Mouse (Mus musculus) midbrain, embryonic 13.5 days (tissue): ENCODE data around the gene Mex3a. TPM values are rescaled to one million over a fixed set of nuclear protein-coding genes. Genes with fewer than 3 reads are reported as not detected.

Source experiments
- ATAC-seq: fragments of 200-750 bp; cut with Nextera tagmentation; 2 replicates; pipeline ENCODE4 v1.8.0; 2017; ENCODE audit warnings: mild to moderate bottlenecking, moderate TSS enrichment, moderate library complexity
- H3K27ac ChIP-seq: fragments of 300-500 bp; sonication (generic); 2 replicates; pipeline ENCODE4 v1.5.1; 2015; ENCODE audit warnings: inconsistent platforms, mild to moderate bottlenecking, moderate library complexity
- H3K27me3 ChIP-seq: fragments of 300-500 bp; sonication (generic); 2 replicates; pipeline ENCODE4 v1.6.1; 2015; ENCODE audit warnings: mild to moderate bottlenecking, inconsistent platforms
- H3K36me3 ChIP-seq: fragments of 300-500 bp; sonication (generic); 2 replicates; pipeline ENCODE4 v1.6.1; 2015; ENCODE audit warnings: mild to moderate bottlenecking, inconsistent platforms
- H3K4me1 ChIP-seq: fragments of 300-500 bp; sonication (generic); replicated peaks from 2 replicates; pipeline ENCODE4 v1.6.1; 2015; ENCODE audit warnings: inconsistent platforms
- H3K4me2 ChIP-seq: fragments of 300-500 bp; sonication (generic); replicated peaks from 2 replicates; pipeline ENCODE4 v1.6.1; 2015; ENCODE audit warnings: moderate library complexity, mild to moderate bottlenecking, inconsistent platforms
- H3K4me3 ChIP-seq: fragments of 300-500 bp; sonication (generic); replicated peaks from 2 replicates; pipeline ENCODE4 v1.5.1; 2015; ENCODE audit warnings: mild to moderate bottlenecking, inconsistent platforms
- H3K9ac ChIP-seq: fragments of 300-500 bp; sonication (generic); replicated peaks from 2 replicates; pipeline ENCODE4 v1.6.1; 2015; ENCODE audit warnings: mild to moderate bottlenecking, inconsistent platforms
- H3K9me3 ChIP-seq: fragments of 300-500 bp; sonication (generic); 2 replicates; pipeline ENCODE4 v1.6.1; 2016; ENCODE audit warnings: mild to moderate bottlenecking, inconsistent platforms
- WGBS: fragments of 180-500 bp; shearing (Covaris S2); methylation state at CpG from one replicate; pipeline ENCODE4 v1.1.7; 2015; 5-methylcytosine and 5-hydroxymethylcytosine counted together
- polyA plus RNA-seq: library from polyadenylated mRNA; unstranded; fragments of >200 nt; fragmentation: Nextera tagmentation; extraction: Ambion mirVana; gene quantifications from 2 replicates; pipeline ENCODE4 v1.2.1, GENCODE M21; 2015

Gene Mex3a
- polyA plus RNA-seq, 1 experiment from 2014 or later, result 49.5 TPM

DNA sequence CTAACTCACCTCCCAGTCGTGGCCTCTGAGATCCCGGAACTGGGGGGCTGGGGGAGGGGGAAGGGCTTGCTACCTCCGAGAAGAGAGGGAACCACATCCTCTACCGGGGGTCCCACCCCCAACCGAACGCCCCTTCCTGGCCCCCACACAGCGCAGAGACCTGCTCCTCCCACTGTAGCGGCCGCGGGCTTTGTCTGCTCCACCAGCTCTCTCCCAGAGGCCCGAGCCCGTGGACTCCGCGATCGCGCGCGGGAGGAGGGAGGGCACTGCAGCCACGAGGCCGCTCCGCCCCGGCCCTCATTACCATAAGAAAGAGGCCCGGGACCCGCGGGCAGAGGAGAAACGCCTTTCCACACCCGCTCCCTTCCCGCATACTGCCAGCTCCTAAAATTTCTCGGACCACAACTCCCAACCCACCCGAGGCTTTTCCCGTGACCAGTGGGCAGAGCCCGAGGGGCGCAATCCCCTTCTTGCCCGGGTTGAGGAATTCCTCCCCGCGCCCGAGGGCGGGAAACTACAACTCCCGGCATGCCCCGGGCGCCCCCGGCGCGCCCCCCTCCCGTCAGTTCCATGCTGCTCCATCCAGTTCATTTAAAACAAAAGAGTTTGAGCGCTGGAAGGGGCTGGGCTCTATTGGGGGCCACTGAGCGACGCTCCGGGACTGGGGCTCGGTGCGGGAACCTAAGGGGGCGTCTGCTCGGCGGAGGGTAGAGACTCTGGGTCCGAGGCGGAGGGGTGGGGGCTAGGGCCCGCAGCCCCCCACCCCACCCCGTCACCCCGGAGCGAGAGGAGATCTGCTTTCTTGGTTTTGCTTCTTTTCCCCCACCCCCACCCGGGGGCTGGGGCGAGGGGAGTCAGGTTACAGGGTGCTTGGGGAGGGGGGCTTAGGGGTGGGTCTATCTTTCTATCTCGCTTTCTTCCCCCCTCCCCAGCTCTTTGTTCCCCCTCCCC, 572 bp upstream of the Mex3a start:
- under 1% methylated on average over 57 of the region's 63 CpGs for whole genome bisulfite sequencing
- ATAC-seq, result peak; percentile 87
- peaks cover 10% of the 10 kb centered on the region for H3K36me3 ChIP-seq

DNA sequence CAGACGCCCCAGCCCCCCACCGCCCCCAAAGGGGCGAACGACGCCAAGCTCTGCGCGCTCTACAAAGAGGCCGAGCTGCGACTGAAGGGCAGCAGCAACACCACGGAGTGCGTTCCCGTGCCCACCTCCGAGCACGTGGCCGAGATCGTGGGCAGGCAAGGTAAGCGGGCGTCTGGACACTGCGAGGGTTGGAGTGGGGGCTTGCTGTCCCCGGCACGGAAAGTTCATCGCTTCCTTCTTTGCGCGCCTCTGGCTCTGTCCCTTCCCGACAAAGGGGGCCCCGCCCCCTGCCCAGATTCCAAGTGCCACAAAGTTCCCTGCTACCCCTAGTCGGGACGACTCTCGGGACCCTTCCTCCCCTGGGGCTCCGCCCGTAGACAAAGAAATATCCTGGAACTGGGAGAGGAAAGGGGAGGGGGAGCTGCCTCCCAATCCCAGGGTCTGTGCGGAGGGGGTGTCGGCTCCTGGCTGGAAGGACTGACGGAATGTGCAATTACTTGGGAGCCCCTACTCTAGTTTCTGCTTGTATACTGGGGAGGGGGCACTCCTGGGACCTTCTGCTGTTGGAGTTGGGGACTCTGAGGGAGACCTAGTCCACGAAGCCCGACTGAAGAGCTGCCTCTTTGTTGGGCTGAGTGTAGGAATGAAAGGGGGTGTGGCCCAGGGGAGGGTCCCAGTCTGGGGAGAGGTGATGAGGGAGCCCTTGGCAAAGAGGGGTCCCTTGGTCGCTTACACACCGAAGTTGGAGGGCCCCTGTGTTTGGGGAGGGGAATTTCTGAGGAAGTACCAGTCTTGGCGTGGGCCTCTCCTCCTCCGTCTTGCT, 705 bp downstream of the Mex3a start:
- WGBS, result 0% methylated on average over 40 of the region's 40 CpGs
- Histone ChIP-seq H3K4me2 (peak overlapping the region; percentile 89), H3K27ac (peak overlapping the region; percentile 99), H3K27me3 (no peaks in the 10 kb centered on the region), H3K9ac (peak overlapping the region; percentile 100), H3K36me3 (peaks cover 23% of the 10 kb centered on the region), H3K9me3 (no peaks in the 10 kb centered on the region), H3K4me1 (peaks cover 66% of the 10 kb centered on the region), H3K4me3 (peak overlapping the region; percentile 94)
- peak; percentile 40 for ATAC-seq

More for the DNA sequence above, 572 bp upstream of the Mex3a start:
- Histone ChIP-seq H3K4me2 (peak overlapping the region; percentile 89), H3K9ac (peak overlapping the region; percentile 100), H3K27me3 (no peaks in the 10 kb centered on the region), H3K27ac (peak overlapping the region; percentile 99), H3K4me1 (peaks cover 66% of the 10 kb centered on the region), H3K4me3 (peak overlapping the region; percentile 94), H3K9me3 (no peaks in the 10 kb centered on the region)

DNA sequence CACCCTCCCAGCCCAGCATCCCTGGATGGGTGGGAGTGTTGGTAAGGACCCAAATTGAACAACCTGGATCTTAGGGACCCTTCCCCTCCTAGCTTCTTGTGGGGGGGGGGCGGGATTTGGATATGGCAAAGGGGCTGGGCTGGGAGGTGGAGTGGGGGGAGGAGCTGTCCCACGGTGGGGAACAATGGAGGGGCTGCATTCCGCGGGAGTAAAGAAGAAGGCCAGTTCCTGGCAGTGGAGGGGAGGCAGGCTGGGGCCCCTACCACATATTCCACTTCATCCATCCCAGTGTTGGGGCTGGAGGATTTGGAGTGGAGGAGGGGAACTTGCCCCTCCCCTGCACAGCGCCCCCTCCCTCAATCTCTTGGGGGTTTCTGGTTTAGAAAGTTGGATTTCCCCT, 1.5 kb downstream of the Mex3a start:
- Histone ChIP-seq H3K4me3 (peak overlapping the region; percentile 94), H3K4me1 (peaks cover 66% of the 10 kb centered on the region), H3K4me2 (peak overlapping the region; percentile 89), H3K36me3 (peaks cover 31% of the 10 kb centered on the region), H3K9ac (peak overlapping the region; percentile 100), H3K27me3 (no peaks in the 10 kb centered on the region), H3K9me3 (no peaks in the 10 kb centered on the region), H3K27ac (peak overlapping the region; percentile 99)
- 0% methylated on average over 5 of the region's 5 CpGs for WGBS
- ATAC-seq, result no peak

DNA sequence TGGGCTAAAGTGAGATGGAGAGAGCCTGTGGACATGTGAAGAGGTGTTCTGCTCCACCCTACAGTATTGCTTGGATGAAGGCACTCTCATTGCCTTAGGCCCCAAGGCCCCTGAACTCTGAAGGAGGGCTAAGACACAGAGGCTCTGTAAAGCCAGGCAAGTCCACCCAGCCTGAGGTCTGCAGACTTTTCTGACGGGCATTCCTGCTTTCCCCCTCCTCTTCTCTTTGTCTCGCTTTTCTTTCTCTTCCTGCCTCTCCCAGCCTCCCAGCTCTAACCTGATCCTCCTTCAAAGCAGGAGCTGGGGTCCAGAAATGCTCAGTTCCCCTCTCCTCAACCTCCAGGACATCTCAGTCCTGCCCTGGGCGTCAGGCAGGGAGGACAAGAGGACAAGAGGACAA, 2.8 kb downstream of the Mex3a start:
- Histone ChIP-seq H3K36me3 (peaks cover 35% of the 10 kb centered on the region), H3K4me2 (peak overlapping the region; percentile 89), H3K9ac (peak overlapping the region; percentile 100), H3K9me3 (no peaks in the 10 kb centered on the region), H3K4me1 (peaks cover 64% of the 10 kb centered on the region), H3K4me3 (peak overlapping the region; percentile 94), H3K27me3 (no peaks in the 10 kb centered on the region), H3K27ac (peak overlapping the region; percentile 99)
- no peak for ATAC-seq
- WGBS, result 7% methylated on average over 3 of the region's 3 CpGs

DNA sequence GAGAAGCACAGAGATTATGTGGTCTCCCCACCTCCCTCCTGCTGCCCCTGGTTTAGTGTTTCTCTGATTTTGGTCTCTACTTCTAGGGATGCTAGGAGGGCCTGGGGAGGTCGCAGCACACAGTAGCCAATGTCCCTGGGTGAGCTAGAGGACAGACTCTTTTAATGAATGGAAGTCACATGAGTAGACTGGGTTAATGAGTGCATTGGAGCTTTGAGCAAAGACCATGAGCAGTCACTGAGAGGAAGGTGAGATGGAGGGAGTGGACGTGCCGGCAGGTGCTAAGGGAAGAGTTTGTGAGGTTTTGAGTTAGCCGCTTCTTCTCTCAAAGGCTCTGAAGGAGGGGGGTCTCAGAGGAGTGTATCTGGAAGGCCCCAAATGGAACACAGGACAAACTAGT, 3.3 kb downstream of the Mex3a start:
- peak overlapping the region; percentile 99 for H3K27ac ChIP-seq

DNA sequence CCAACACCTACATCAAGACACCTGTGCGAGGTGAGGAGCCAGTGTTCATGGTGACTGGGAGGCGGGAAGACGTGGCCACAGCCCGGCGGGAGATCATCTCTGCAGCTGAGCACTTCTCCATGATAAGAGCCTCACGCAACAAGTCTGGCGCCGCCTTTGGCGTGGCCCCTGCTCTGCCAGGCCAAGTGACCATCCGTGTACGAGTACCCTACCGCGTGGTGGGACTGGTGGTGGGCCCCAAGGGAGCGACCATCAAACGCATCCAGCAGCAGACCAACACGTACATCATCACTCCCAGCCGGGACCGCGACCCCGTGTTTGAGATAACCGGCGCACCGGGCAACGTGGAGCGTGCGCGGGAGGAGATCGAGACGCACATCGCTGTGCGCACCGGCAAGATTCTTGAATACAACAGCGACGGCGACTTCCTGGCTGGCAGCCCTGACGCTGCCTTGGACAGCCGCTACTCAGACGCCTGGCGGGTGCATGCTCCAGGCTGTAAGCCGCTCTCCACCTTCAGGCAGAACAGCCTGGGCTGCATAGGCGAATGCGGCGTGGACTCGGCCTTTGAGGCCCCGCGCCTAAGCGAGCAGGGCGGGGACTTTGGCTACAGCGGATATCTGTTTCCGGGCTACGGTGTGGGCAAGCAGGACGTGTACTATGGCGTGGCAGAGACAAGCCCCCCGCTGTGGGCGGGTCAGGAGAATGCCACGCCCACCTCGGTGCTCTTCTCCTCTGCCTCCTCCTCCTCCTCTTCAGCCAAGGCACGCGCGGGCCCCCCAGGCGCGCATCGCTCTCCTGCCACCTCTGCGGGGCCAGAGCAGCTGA, 4.1 kb downstream of the Mex3a start:
- H3K27me3 ChIP-seq, result no peaks in the 10 kb centered on the region
- peak overlapping the region; percentile 94 for H3K4me3 ChIP-seq
- H3K4me1 ChIP-seq, result peaks cover 70% of the 10 kb centered on the region
- WGBS, result 3% methylated on average over 59 of the region's 64 CpGs
- H3K27ac ChIP-seq, result peak overlapping the region; percentile 99
- H3K9ac ChIP-seq, result peak overlapping the region; percentile 100
- peaks cover 47% of the 10 kb centered on the region for H3K36me3 ChIP-seq
- H3K9me3 ChIP-seq, result no peaks in the 10 kb centered on the region
- H3K4me2 ChIP-seq, result peak overlapping the region; percentile 89
- no peak for ATAC-seq

More for the DNA sequence above, 3.3 kb downstream of the Mex3a start:
- peak overlapping the region; percentile 94 for H3K4me3 ChIP-seq
- H3K4me1 ChIP-seq, result peaks cover 64% of the 10 kb centered on the region
- ATAC-seq, result no peak
- peak overlapping the region; percentile 100 for H3K9ac ChIP-seq
- H3K9me3 ChIP-seq, result no peaks in the 10 kb centered on the region
- H3K36me3 ChIP-seq, result peaks cover 41% of the 10 kb centered on the region
- WGBS, result 25% methylated on average over 4 of the region's 4 CpGs
- no peaks in the 10 kb centered on the region for H3K27me3 ChIP-seq
- peak overlapping the region; percentile 89 for H3K4me2 ChIP-seq

DNA sequence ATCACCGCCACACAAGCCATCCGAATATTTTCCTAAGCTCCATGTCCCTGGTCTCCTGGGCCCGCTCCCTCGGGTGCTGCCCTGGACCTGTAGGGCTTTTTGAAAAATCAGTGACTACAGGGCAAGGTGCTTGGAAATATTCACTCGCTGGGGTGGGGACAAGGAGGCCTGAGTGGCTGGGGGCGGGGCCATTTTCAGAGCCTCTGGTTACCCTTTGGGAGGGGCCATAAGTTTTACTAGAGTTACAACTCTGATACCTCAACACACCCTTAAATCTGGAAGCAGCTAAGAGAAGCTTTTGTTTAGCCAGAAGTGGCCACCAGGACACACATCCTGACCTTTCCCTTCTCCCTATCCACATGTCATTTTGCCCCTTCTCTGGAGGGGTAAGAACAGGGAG, 5.0 kb downstream of the Mex3a start:
- H3K9me3 ChIP-seq, result no peaks in the 10 kb centered on the region
- H3K27me3 ChIP-seq, result no peaks in the 10 kb centered on the region
- no peak for ATAC-seq
- H3K4me1 ChIP-seq, result peaks cover 78% of the 10 kb centered on the region
- peak overlapping the region; percentile 100 for H3K9ac ChIP-seq
- 49% methylated on average over 6 of the region's 6 CpGs for WGBS
- H3K36me3 ChIP-seq, result peaks cover 50% of the 10 kb centered on the region
- H3K4me3 ChIP-seq, result peak overlapping the region; percentile 94
- peak overlapping the region; percentile 89 for H3K4me2 ChIP-seq
- H3K27ac ChIP-seq, result peak overlapping the region; percentile 99

DNA sequence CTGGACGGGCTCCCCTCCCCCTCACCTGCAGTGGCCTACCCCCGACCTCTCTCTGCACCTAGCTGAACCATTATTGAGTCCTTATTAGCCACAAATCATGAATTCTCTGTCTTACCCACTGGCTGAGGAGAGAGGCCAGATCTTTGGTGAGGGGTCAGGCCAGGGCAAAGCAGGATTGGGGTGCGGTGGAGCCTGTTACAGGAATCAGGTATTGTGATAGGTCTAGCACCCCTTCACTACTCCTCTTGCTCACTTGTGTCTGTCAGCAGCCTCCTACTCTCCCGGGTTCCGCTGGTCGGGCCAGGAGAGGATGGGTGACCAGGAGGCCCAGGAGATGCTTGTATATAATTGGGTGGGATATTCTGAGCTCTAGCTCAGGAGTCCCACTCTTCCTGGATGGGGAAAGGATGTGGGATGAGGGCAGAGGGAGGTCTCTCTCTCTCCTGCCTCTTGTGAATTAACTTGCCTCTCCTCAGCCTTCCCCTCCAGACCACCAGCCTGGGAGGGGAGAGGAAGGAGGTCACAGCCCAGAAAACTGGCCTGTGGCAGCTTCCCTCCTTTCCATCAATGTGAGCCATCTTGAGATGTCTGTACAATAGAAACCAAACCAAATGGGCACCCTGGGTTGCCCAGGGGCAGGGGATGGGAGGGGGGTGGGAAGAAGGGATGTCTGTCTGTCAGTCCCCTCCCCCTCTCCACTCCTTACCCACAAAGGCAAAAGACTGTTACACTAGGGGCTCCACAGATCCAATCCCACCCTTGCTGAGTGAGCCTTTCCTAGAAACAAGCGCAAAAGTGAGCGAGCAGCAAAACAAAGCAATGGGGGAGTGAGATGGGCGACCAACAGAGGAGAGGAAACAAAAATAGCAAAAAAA, 6.3 kb downstream of the Mex3a start:
- H3K27me3 ChIP-seq, result no peaks in the 10 kb centered on the region
- WGBS, result 8% methylated on average over 9 of the region's 9 CpGs
- H3K27ac ChIP-seq, result peak overlapping the region; percentile 99
- H3K4me2 ChIP-seq, result peak overlapping the region; percentile 89
- no peak for ATAC-seq
- H3K4me3 ChIP-seq, result peak overlapping the region; percentile 28
- H3K9me3 ChIP-seq, result no peaks in the 10 kb centered on the region
- H3K36me3 ChIP-seq, result peaks cover 50% of the 10 kb centered on the region
- H3K4me1 ChIP-seq, result peaks cover 82% of the 10 kb centered on the region
- peak overlapping the region; percentile 100 for H3K9ac ChIP-seq

DNA sequence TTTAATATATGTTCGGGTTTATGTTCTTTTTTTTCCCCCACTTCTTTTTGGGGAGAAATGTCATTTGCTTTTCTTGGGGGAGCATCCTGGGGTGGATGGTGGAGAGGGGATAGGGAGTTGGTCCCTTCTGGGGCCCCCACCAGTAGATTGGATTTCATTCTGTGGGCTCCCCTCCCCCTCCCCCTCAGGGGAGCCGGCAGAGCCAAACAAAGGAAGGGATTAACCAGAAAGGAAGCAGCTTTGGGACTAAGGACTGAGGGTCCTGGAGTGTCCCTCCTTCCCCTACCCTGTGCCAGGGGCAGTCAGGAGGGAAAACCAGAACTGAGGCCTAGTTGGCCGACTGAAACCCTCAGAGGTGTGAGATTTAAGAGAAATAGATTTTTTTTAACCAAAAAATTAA, 7.2 kb downstream of the Mex3a start:
- Histone ChIP-seq H3K9me3 (no peaks in the 10 kb centered on the region), H3K27me3 (no peaks in the 10 kb centered on the region), H3K4me2 (peak overlapping the region; percentile 34), H3K36me3 (peaks cover 50% of the 10 kb centered on the region), H3K4me3 (0 out of 2 replicates have a peak overlapping the region, but pooled peaks have one; percentile 5), H3K4me1 (peaks cover 78% of the 10 kb centered on the region), H3K27ac (peak overlapping the region; percentile 70), H3K9ac (peak overlapping the region; percentile 15; the same call in 1 of the 2 replicates)
- ATAC-seq, result peak; percentile 41
- WGBS, result 2% methylated on average over 3 of the region's 3 CpGs

DNA sequence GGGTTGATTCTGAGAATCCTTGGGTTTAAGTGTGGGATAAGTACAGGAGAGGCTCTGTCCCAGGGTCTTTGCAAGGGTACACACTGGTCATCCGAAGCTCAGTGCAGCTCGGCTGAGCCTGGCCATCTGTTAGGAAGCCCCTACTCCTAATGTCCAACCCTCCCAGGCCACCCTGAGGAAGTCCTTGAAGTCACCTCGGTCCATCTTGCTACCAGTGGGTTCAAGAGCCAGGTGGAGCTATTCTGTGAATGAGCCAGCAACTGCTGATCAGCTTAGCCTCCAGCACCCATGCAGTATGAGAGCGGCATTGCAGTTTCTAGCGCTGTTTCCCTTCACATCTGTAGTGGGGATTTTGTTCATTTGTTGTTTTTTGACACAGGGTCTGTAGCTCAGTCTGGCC, 7.9 kb downstream of the Mex3a start:
- 0 out of 2 replicates have a peak, but pooled peaks have one; percentile 1 for ATAC-seq
- WGBS, result 43% methylated on average over 5 of the region's 5 CpGs
- H3K4me3 ChIP-seq, result no peak overlapping the region
- H3K27ac ChIP-seq, result peak overlapping the region; percentile 70
- no peaks in the 10 kb centered on the region for H3K9me3 ChIP-seq
- H3K4me1 ChIP-seq, result peaks cover 78% of the 10 kb centered on the region
- peak overlapping the region; percentile 47 for H3K9ac ChIP-seq
- peak overlapping the region; percentile 25 for H3K4me2 ChIP-seq
- H3K27me3 ChIP-seq, result no peaks in the 10 kb centered on the region
- peaks cover 50% of the 10 kb centered on the region for H3K36me3 ChIP-seq
